19 mouse cellular contexts compared by ENCODE assay signal in the genomic region with DNA sequence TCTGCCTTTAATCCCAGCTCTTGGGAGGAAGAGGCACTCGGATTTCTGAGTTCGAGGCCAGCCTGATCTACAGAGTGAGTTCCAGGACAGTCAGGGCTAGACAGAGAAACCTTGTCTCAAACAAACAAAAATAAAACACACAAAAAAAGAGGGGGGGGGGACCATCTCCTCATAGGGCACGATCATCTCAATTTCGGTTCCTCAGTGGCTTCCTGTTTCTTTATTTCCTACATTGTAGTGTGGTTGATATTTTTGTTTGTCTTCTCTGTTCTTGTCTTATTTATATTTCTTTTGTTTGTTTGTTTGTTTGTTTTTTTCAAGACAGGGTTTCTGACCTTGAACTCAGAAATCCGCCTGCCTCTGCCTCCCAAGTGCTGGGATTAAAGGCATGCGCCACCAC.
"Had no signal": no experiment of that assay in that cellular context is flagged by ENCODE, and none has a peak within 500 bp of the region (broad histone marks: within the 10 kb centered on the region; RNA-seq: fewer than 3 reads in every experiment).

No protein-coding gene starts in this region.

- DNase-seq: heart, postnatal 10 days; heart, postnatal 14 days; heart, postnatal 36 days; heart, postnatal 4 days; kidney, adult 11 months; kidney, adult 18-20 months; kidney, adult 8-10 months; kidney, postnatal 10 days; kidney, postnatal 14 days; kidney, postnatal 25 days; kidney, postnatal 4 days; layer of hippocampus, adult 9-11 months; layer of hippocampus, postnatal 36 days had no signal

- ATAC-seq: hindbrain, embryonic 16.5 days; hindbrain, postnatal 0 days; inflammation-experienced regulatory T-cells, adult 6 months; intestine, embryonic 15.5 days; intestine, embryonic 16.5 days; intestine, postnatal 0 days had no signal
